Mouse (Mus musculus) heart, postnatal 10 days (tissue): ENCODE measurements at regions not wholly inside any gene's neighbourhood (a gene's known extent, or its start where the extent isn't known, plus 50 kb on each side); places are given as distances from the start of the nearest gene placed in this dataset.

Experiments
- DNase-seq, 2 experiments: peaks; one replicate each; pipeline ENCODE4 v3.0.0; 2021
- intact Hi-C: fragments of 180-260 bp; cut with DNase I; formaldehyde crosslinking; loops from one replicate; pipeline ENCODE4 v1.15.1; 2025

- intact Hi-C loops: no loop called here
- DNase-seq: no peak
Measured at GRCm38 (mm10) chr7:72584427-72584826, 278.0 kb upstream of the Mctp2 start.

GRCm38 (mm10) chr7:72589241-72589668, 282.8 kb upstream of the Mctp2 start:
- peak; percentile 59 to 61 for DNase-seq

GRCm38 (mm10) chr7:72590351-72591115, 284.1 kb upstream of the Mctp2 start:
- intact Hi-C loops: no loop called here
- no peak for DNase-seq

More at GRCm38 (mm10) chr7:72589241-72589668, 282.8 kb upstream of the Mctp2 start:
- intact Hi-C loops: no loop called here

GRCm38 (mm10) chr7:72592110-72592509, 285.7 kb upstream of the Mctp2 start:
- DNase-seq: no peak

GRCm38 (mm10) chr7:72592649-72593048, 286.2 kb upstream of the Mctp2 start:
- DNase-seq: no peak
- intact Hi-C loops: no loop called here

More at GRCm38 (mm10) chr7:72592110-72592509, 285.7 kb upstream of the Mctp2 start:
- intact Hi-C loops: no loop called here

- intact Hi-C loops: no loop called here
- no peak for DNase-seq
Measured at GRCm38 (mm10) chr7:72593259-72593658, 286.9 kb upstream of the Mctp2 start.

GRCm38 (mm10) chr7:72594741-72595140, 288.3 kb upstream of the Mctp2 start:
- intact Hi-C loops: no loop called here
- no peak for DNase-seq

GRCm38 (mm10) chr7:72596985-72597384, 290.6 kb upstream of the Mctp2 start:
- intact Hi-C loops: no loop called here
- DNase-seq: no peak

- DNase-seq: no peak
- intact Hi-C loops: no loop called here
Measured at GRCm38 (mm10) chr7:72601933-72602332, 295.5 kb upstream of the Mctp2 start.

- intact Hi-C loops: no loop called here
- no peak for DNase-seq
Measured at GRCm38 (mm10) chr7:72609791-72610190, 303.4 kb upstream of the Mctp2 start.

- intact Hi-C loops: no loop called here
- no peak for DNase-seq
Measured at GRCm38 (mm10) chr7:72615232-72615631, 308.8 kb upstream of the Mctp2 start.

GRCm38 (mm10) chr7:72627369-72627768, 321.0 kb upstream of the Mctp2 start:
- DNase-seq: no peak
- intact Hi-C loops: no loop called here

GRCm38 (mm10) chr7:72639566-72639965, 333.2 kb upstream of the Mctp2 start:
- intact Hi-C loops: no loop called here
- peak; percentile 12 to 25 for DNase-seq

- intact Hi-C loops: no loop called here
- no peak for DNase-seq
Measured at GRCm38 (mm10) chr7:72675018-72675417, 368.6 kb upstream of the Mctp2 start.

- intact Hi-C loops: no loop called here
Measured at GRCm38 (mm10) chr7:72685803-72686202, 379.4 kb upstream of the Mctp2 start.

GRCm38 (mm10) chr7:72687356-72687755, 380.9 kb upstream of the Mctp2 start:
- DNase-seq: no peak
- intact Hi-C loops: no loop called here

More at GRCm38 (mm10) chr7:72685803-72686202, 379.4 kb upstream of the Mctp2 start:
- DNase-seq: no peak

GRCm38 (mm10) chr7:72691396-72691795, 385.0 kb upstream of the Mctp2 start:
- intact Hi-C loops: no loop called here
- no peak for DNase-seq

GRCm38 (mm10) chr7:72691859-72692258, 385.5 kb upstream of the Mctp2 start:
- no peak for DNase-seq
- intact Hi-C loops: no loop called here

- intact Hi-C loops: no loop called here
- DNase-seq: peak; percentile 14 to 36
Measured at GRCm38 (mm10) chr7:72696736-72697135, 390.3 kb upstream of the Mctp2 start.

- intact Hi-C loops: no loop called here
- no peak for DNase-seq
Measured at GRCm38 (mm10) chr7:72703652-72704341, 397.4 kb upstream of the Mctp2 start.

- DNase-seq: peak; percentile 31 to 32
- intact Hi-C loops: no loop called here
Measured at GRCm38 (mm10) chr7:72711193-72712131, 405.1 kb upstream of the Mctp2 start.
